ENCODE assay signal across 15 mouse cellular contexts in the genomic region with DNA sequence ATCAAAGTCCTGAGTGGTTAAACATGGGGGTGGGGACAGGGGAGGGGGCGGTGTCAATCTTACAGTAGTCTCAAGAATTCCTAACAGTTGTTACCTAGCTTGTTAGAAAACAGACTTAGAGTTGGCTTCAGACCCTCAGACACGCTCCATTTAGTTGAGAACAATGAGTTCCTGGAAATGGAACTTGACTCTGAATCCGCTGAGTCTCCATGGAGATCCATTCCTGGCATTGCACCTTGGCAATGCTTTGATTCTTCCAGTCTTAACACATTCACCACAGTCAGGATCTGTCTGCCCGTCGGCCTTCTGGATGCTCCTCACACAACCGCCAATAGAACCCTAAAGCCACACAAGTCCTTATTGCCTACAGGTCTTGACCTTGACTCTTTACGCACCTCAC. TPM values are rescaled to one million over a fixed set of nuclear protein-coding genes. Genes with fewer than 3 reads are reported as not detected.
DNase-seq lines count a peak whose midpoint lies in the region; ATAC-seq and TF ChIP-seq lines count a peak whose summit lies in the region.
"Had no signal": no experiment of that assay in that cellular context is flagged by ENCODE, and none has a peak within 500 bp of the region (broad histone marks: within the 10 kb centered on the region; RNA-seq: fewer than 3 reads in every experiment).

No protein-coding gene starts in this region.

- WGBS in hindbrain, embryonic 14.5 days: 61% methylated on average over 7 of the region's 7 CpGs
- WGBS in hindbrain, embryonic 10.5 days: 76% methylated on average over 7 of the region's 7 CpGs
- 67% methylated on average over 7 of the region's 7 CpGs for WGBS in midbrain, embryonic 14.5 days
- 78% methylated on average over 7 of the region's 7 CpGs for WGBS in midbrain, embryonic 13.5 days

- H3K36me3 ChIP-seq in hindbrain, embryonic 14.5 days (replicated peaks; ENCODE audit: control insufficient read depth, insufficient read depth): no peaks in the 10 kb centered on the region
- no peaks in the 10 kb centered on the region for H3K36me3 ChIP-seq in hindbrain, embryonic 10.5 days
- H3K36me3 ChIP-seq in midbrain, embryonic 14.5 days (ENCODE audit: control insufficient read depth, insufficient read depth, low read length): no peaks in the 10 kb centered on the region
- H3K36me3 ChIP-seq in midbrain, embryonic 13.5 days: no peaks in the 10 kb centered on the region
- H3K36me3 ChIP-seq: embryonic facial prominence, embryonic 15.5 days had no signal

- no peak for TF ChIP-seq CTCF in brain, embryonic 14.5 days (IDR thresholded peaks at IDR 0.05; ENCODE audit: borderline replicate concordance, extremely low read depth, insufficient read depth, insufficient read length)

- H3K27me3 ChIP-seq in hindbrain, embryonic 14.5 days (ENCODE audit: control insufficient read depth, insufficient read depth, low read length): no peaks in the 10 kb centered on the region
- H3K27me3 ChIP-seq in hindbrain, embryonic 10.5 days (ENCODE audit: insufficient read depth, poor library complexity, severe bottlenecking): no peaks in the 10 kb centered on the region
- H3K27me3 ChIP-seq in midbrain, embryonic 14.5 days (ENCODE audit: control insufficient read depth, insufficient read depth, low read length): no peaks in the 10 kb centered on the region
- H3K27me3 ChIP-seq in midbrain, embryonic 13.5 days: no peaks in the 10 kb centered on the region
- H3K27me3 ChIP-seq: embryonic facial prominence, embryonic 15.5 days; forebrain, embryonic 13.5 days had no signal

- no peaks in the 10 kb centered on the region for H3K4me1 ChIP-seq in hindbrain, embryonic 14.5 days (replicated peaks; ENCODE audit: control insufficient read depth, insufficient read depth, low read length)
- peaks cover 12% of the 10 kb centered on the region for H3K4me1 ChIP-seq in hindbrain, embryonic 10.5 days (replicated peaks)
- H3K4me1 ChIP-seq in midbrain, embryonic 14.5 days (ENCODE audit: control insufficient read depth, insufficient read depth, low read length): no peaks in the 10 kb centered on the region
- H3K4me1 ChIP-seq in midbrain, embryonic 13.5 days (replicated peaks): 0 out of 2 replicates have a peak, but pooled peaks cover 6% of the 10 kb centered on the region
- H3K4me1 ChIP-seq: embryonic facial prominence, embryonic 15.5 days had no signal

- TF ChIP-seq POLR2A in brain, embryonic 14.5 days (IDR thresholded peaks at IDR 0.05; ENCODE audit: borderline replicate concordance, extremely low read depth, insufficient read depth, insufficient read length, poor library complexity, severe bottlenecking): no peak

- H3K9ac ChIP-seq in hindbrain, embryonic 14.5 days: no peak overlapping the region
- no peak overlapping the region for H3K9ac ChIP-seq in midbrain, embryonic 14.5 days (replicated peaks; ENCODE audit: low read length)
- no peak overlapping the region for H3K9ac ChIP-seq in midbrain, embryonic 13.5 days (replicated peaks)
- H3K9ac ChIP-seq: embryonic facial prominence, embryonic 15.5 days; forebrain, embryonic 13.5 days; liver, embryonic 14.5 days had no signal

- no peak overlapping the region for H3K27ac ChIP-seq in hindbrain, embryonic 14.5 days
- no peak overlapping the region for H3K27ac ChIP-seq in hindbrain, embryonic 10.5 days
- H3K27ac ChIP-seq in midbrain, embryonic 14.5 days (replicated peaks; ENCODE audit: low read depth, low read length): no peak overlapping the region
- no peak overlapping the region for H3K27ac ChIP-seq in midbrain, embryonic 13.5 days
- H3K27ac ChIP-seq: embryonic facial prominence, embryonic 15.5 days; forebrain, embryonic 13.5 days; left cerebral cortex, adult 2 months; liver, embryonic 14.5 days; stomach, postnatal 0 days had no signal

- H3K4me2 ChIP-seq in hindbrain, embryonic 14.5 days (replicated peaks): no peak overlapping the region
- no peak overlapping the region for H3K4me2 ChIP-seq in midbrain, embryonic 14.5 days (ENCODE audit: low read length)
- no peak overlapping the region for H3K4me2 ChIP-seq in midbrain, embryonic 13.5 days (replicated peaks)
- H3K4me2 ChIP-seq: embryonic facial prominence, embryonic 15.5 days; forebrain, embryonic 13.5 days had no signal

- no peak overlapping the region for H3K4me3 ChIP-seq in hindbrain, embryonic 14.5 days (replicated peaks; ENCODE audit: low read length)
- H3K4me3 ChIP-seq in hindbrain, embryonic 10.5 days: no peak overlapping the region
- H3K4me3 ChIP-seq in midbrain, embryonic 14.5 days (replicated peaks; ENCODE audit: low read depth, low read length): no peak overlapping the region
- H3K4me3 ChIP-seq in midbrain, embryonic 13.5 days (replicated peaks): no peak overlapping the region
- H3K4me3 ChIP-seq: embryonic facial prominence, embryonic 15.5 days; forebrain, embryonic 13.5 days; left cerebral cortex, adult 2 months; myocyte had no signal

- H3K9me3 ChIP-seq in hindbrain, embryonic 14.5 days (ENCODE audit: control insufficient read depth, low read length): no peaks in the 10 kb centered on the region
- no peaks in the 10 kb centered on the region for H3K9me3 ChIP-seq in hindbrain, embryonic 10.5 days
- H3K9me3 ChIP-seq in midbrain, embryonic 14.5 days (ENCODE audit: control insufficient read depth, low read length): no peaks in the 10 kb centered on the region
- no peaks in the 10 kb centered on the region for H3K9me3 ChIP-seq in midbrain, embryonic 13.5 days
- H3K9me3 ChIP-seq: embryonic facial prominence, embryonic 15.5 days; forebrain, embryonic 13.5 days had no signal

- ATAC-seq in hindbrain, embryonic 14.5 days (ENCODE audit: low FRiP score): peak; percentile 48; the same call in 1 of the 2 replicates
- no peak for ATAC-seq in midbrain, embryonic 14.5 days (ENCODE audit: low FRiP score, low TSS enrichment)
- ATAC-seq in midbrain, embryonic 13.5 days: no peak
- ATAC-seq: forebrain, embryonic 13.5 days had no signal

- DNase-seq in hindbrain, embryonic 14.5 days (ENCODE audit: low spot score): no peak
- no peak for DNase-seq in hindbrain, embryonic 10.5 days (ENCODE audit: low spot score)
- peak; percentile 13 for DNase-seq in midbrain, embryonic 14.5 days
- peak; percentile 32 for DNase-seq in brain, embryonic 14.5 days (ENCODE audit: low read depth)
- peak; percentile 28 for DNase-seq in testis, postnatal 14 days (ENCODE audit: low spot score)
- DNase-seq in heart, adult 11 months: no peak
- DNase-seq: adrenal gland, postnatal 25 days; lung, postnatal 14 days had no signal

RNA-seq across cellular contexts. Expression of a gene that starts 15.2 kb away (rescaled TPM):
- polyA plus RNA-seq in hindbrain, embryonic 14.5 days (2014; fragmentation: Nextera tagmentation; extraction: Ambion mirVana): 3.0 and 4.3 TPM in 2 replicates
- polyA plus RNA-seq in hindbrain, embryonic 10.5 days (2016; fragmentation: Nextera tagmentation; extraction: Ambion mirVana): 11.2 and 16.3 TPM in 2 replicates
- 1.9 and 3.7 TPM in 2 replicates for polyA plus RNA-seq in midbrain, embryonic 14.5 days (2014; fragmentation: Nextera tagmentation; extraction: Ambion mirVana)
- 3.6 and 4.1 TPM in 2 replicates for polyA plus RNA-seq in midbrain, embryonic 13.5 days (2015; fragmentation: Nextera tagmentation; extraction: Ambion mirVana)
- 6.1 and 6.7 TPM in 2 replicates for polyA plus RNA-seq in brain, embryonic 14.5 days (2012; rRNA removed)

RNA-seq across cellular contexts. Expression of a gene that starts 52.6 kb away (rescaled TPM):
- 15.4 and 15.8 TPM in 2 replicates for polyA plus RNA-seq in hindbrain, embryonic 14.5 days (2014; fragmentation: Nextera tagmentation; extraction: Ambion mirVana)
- polyA plus RNA-seq in hindbrain, embryonic 10.5 days (2016; fragmentation: Nextera tagmentation; extraction: Ambion mirVana): 21.5 and 26.7 TPM in 2 replicates
- 9.1 and 11.1 TPM in 2 replicates for polyA plus RNA-seq in midbrain, embryonic 14.5 days (2014; fragmentation: Nextera tagmentation; extraction: Ambion mirVana)
- polyA plus RNA-seq in midbrain, embryonic 13.5 days (2015; fragmentation: Nextera tagmentation; extraction: Ambion mirVana): 12.9 and 13.6 TPM in 2 replicates
- polyA plus RNA-seq in brain, embryonic 14.5 days (2012; rRNA removed): 4.7 and 5.8 TPM in 2 replicates

Comparison
In these comparisons a context has a peak if more than half of its experiments do, and no peak if none do; other contexts are left out.
1. DNase-seq: peak in midbrain, embryonic 14.5 days (single experiment), brain, embryonic 14.5 days (single experiment) and testis, postnatal 14 days (single experiment); none in hindbrain, embryonic 14.5 days (single experiment), hindbrain, embryonic 10.5 days (single experiment) and heart, adult 11 months (single experiment).